Mouse (Mus musculus): ENCODE results near the gene Qprt. TPM values are rescaled to one million over a fixed set of nuclear protein-coding genes. Genes with fewer than 3 reads are reported as not detected.

Gene Qprt
- 7.2 and 10.3 TPM in 2 replicates for polyA plus RNA-seq (2016; fragmentation: Nextera tagmentation; extraction: Ambion mirVana)

- Histone ChIP-seq H3K36me3 (no peaks in the 10 kb centered on the region), H3K9me3 (replicated peaks) (peaks cover 8% of the 10 kb centered on the region; the same call in 1 of the 2 replicates), H3K4me3 (peak within 1 kb of the TSS; percentile 47), H3K4me1 (peaks cover 39% of the 10 kb centered on the region), H3K27me3 (ENCODE audit: low read depth, poor library complexity, severe bottlenecking) (peaks cover 41% of the 10 kb centered on the region), H3K27ac (replicated peaks) (peak within 1 kb of the TSS; percentile 80)
- DNase-seq (ENCODE audit: low spot score): peak; percentile 44
- 0% methylated on average over 7 of the region's 7 CpGs for WGBS
Measured at GRCm38 (mm10) chr7:127121911-127122270, at the start of gene Qprt. Gene Qprt (minus strand): TSS chr7:127122226.

DNA sequence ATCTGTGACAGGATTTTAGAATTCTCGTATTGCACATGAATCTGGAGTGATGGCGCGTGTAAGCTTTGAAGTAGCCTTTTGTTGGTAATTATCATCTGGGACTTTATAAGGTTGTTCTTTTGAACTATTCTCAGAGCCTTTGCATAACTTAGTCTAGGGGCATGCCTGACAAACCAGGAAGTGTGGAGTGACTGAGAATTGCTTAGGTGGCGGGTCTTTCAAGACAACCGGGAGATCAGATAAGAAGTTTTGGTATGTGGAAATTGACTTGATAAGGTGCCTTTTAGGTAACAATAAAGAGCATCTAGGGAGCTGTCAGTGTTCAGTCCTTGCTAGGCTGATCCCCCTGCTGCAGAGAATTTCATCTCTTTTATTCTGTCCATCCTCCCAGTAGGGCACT is 44.5 kb upstream of the Qprt start:
- Histone ChIP-seq H3K4me3 (no peak overlapping the region), H3K4me1 (no peaks in the 10 kb centered on the region), H3K9me3 (replicated peaks) (no peaks in the 10 kb centered on the region), H3K27ac (replicated peaks) (no peak overlapping the region), H3K27me3 (ENCODE audit: low read depth, poor library complexity, severe bottlenecking) (no peaks in the 10 kb centered on the region), H3K36me3 (no peaks in the 10 kb centered on the region)
- WGBS: 93% methylated on average over 5 of the region's 5 CpGs
- no peak for DNase-seq (ENCODE audit: low spot score)

- WGBS: 88% methylated on average over 12 of the region's 12 CpGs
- no peaks in the 10 kb centered on the region for H3K36me3 ChIP-seq
- no peaks in the 10 kb centered on the region for H3K27me3 ChIP-seq (ENCODE audit: low read depth, poor library complexity, severe bottlenecking)
- H3K4me1 ChIP-seq: no peaks in the 10 kb centered on the region
- H3K9me3 ChIP-seq (replicated peaks): no peaks in the 10 kb centered on the region
- DNase-seq (ENCODE audit: low spot score): no peak
- H3K27ac ChIP-seq (replicated peaks): no peak overlapping the region
- H3K4me3 ChIP-seq: no peak overlapping the region
Measured at GRCm38 (mm10) chr7:127165607-127166493, 43.8 kb upstream of the Qprt start.

GRCm38 (mm10) chr7:127164002-127164401 is 42.0 kb upstream of the Qprt start:
- H3K4me1 ChIP-seq: no peaks in the 10 kb centered on the region
- H3K9me3 ChIP-seq (replicated peaks): no peaks in the 10 kb centered on the region
- H3K27ac ChIP-seq (replicated peaks): no peak overlapping the region
- DNase-seq (ENCODE audit: low spot score): no peak
- H3K27me3 ChIP-seq (ENCODE audit: low read depth, poor library complexity, severe bottlenecking): no peaks in the 10 kb centered on the region
- H3K4me3 ChIP-seq: no peak overlapping the region
- 80% methylated on average over 4 of the region's 4 CpGs for WGBS
- H3K36me3 ChIP-seq: no peaks in the 10 kb centered on the region

DNA sequence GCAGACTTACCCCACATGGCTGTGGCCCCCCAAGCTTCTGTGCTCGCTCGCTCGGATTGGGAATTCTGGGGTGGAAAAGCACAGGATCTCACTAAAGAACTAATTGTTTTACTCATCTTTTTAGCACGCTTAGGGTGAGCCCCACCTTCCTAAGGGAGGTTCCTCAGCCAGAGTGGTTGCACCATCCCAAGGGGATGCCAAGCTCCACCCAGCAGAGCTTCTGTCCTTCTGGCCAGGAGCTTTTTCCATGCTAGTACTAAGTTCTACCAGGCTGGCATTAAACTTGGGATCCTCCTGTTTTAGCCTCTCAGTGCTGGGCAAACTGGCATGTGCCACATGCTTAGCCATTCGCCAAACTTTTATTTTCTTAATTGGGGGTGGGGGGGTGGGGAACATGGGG is 40.5 kb upstream of the Qprt start:
- Histone ChIP-seq H3K36me3 (no peaks in the 10 kb centered on the region), H3K4me1 (no peaks in the 10 kb centered on the region), H3K4me3 (no peak overlapping the region), H3K27ac (replicated peaks) (no peak overlapping the region), H3K27me3 (ENCODE audit: low read depth, poor library complexity, severe bottlenecking) (no peaks in the 10 kb centered on the region), H3K9me3 (replicated peaks) (no peaks in the 10 kb centered on the region)
- WGBS: 92% methylated on average over 5 of the region's 5 CpGs
- no peak for DNase-seq (ENCODE audit: low spot score)

DNA sequence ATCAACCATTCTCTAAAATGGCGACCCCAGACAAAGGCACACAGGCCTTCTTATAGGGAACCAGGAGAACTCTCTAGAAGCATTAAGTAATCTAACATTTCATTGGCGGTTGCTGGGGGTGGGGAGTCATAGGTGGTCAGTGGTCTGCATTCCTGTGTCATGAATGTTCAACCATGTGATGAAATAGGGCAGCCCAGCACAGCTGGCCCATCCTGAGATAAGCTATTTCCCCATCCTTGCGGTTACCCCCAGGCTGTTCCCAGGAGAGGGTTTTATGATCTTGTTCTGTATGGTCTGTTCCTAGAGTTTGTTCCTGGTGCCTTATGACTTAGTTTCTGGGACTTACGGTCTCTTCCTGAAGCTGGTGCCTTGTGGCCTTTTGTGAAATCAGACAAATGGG is 35.5 kb upstream of the Qprt start:
- 89% methylated on average over 4 of the region's 4 CpGs for WGBS
- no peaks in the 10 kb centered on the region for H3K9me3 ChIP-seq (replicated peaks)
- H3K27me3 ChIP-seq (ENCODE audit: low read depth, poor library complexity, severe bottlenecking): no peaks in the 10 kb centered on the region
- DNase-seq (ENCODE audit: low spot score): no peak
- H3K4me1 ChIP-seq: no peaks in the 10 kb centered on the region
- H3K27ac ChIP-seq (replicated peaks): no peak overlapping the region
- H3K4me3 ChIP-seq: no peak overlapping the region
- H3K36me3 ChIP-seq: no peaks in the 10 kb centered on the region

- DNase-seq (ENCODE audit: low spot score): no peak
- Histone ChIP-seq H3K27ac (replicated peaks) (no peak overlapping the region), H3K4me1 (no peaks in the 10 kb centered on the region), H3K36me3 (no peaks in the 10 kb centered on the region), H3K27me3 (ENCODE audit: low read depth, poor library complexity, severe bottlenecking) (no peaks in the 10 kb centered on the region), H3K4me3 (no peak overlapping the region), H3K9me3 (replicated peaks) (no peaks in the 10 kb centered on the region)
- WGBS: 97% methylated on average over 3 of the region's 3 CpGs
Measured at GRCm38 (mm10) chr7:127153477-127153876, 31.5 kb upstream of the Qprt start.

GRCm38 (mm10) chr7:127152464-127152863 is 30.4 kb upstream of the Qprt start:
- WGBS: 91% methylated on average over 6 of the region's 6 CpGs

GRCm38 (mm10) chr7:127147901-127148300 is 25.9 kb upstream of the Qprt start:
- Histone ChIP-seq H3K36me3 (no peaks in the 10 kb centered on the region), H3K27ac (replicated peaks) (no peak overlapping the region), H3K4me1 (peaks cover 17% of the 10 kb centered on the region), H3K9me3 (replicated peaks) (no peaks in the 10 kb centered on the region), H3K27me3 (ENCODE audit: low read depth, poor library complexity, severe bottlenecking) (no peaks in the 10 kb centered on the region), H3K4me3 (no peak overlapping the region)
- WGBS: 84% methylated on average over 3 of the region's 3 CpGs
- DNase-seq (ENCODE audit: low spot score): no peak

More at GRCm38 (mm10) chr7:127152464-127152863, 30.4 kb upstream of the Qprt start:
- DNase-seq (ENCODE audit: low spot score): no peak
- Histone ChIP-seq H3K4me3 (no peak overlapping the region), H3K9me3 (replicated peaks) (no peaks in the 10 kb centered on the region), H3K27me3 (ENCODE audit: low read depth, poor library complexity, severe bottlenecking) (no peaks in the 10 kb centered on the region), H3K36me3 (no peaks in the 10 kb centered on the region), H3K4me1 (no peaks in the 10 kb centered on the region), H3K27ac (replicated peaks) (no peak overlapping the region)

DNA sequence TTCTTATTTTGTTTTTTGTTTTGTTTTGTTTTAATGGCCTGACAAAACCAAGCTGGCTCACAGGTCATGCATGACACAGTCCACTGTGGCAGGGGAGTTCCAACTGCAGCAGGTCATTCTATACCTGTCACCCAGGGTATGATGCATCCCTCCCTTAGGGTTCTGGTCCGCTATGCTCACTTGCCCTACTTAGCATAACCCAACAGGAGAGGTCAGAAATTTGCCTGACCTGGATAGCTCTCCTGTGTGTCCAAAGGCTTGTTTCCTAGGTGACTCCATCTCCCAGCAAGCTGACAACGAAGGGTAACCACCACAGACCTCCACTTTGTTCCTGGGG is 24.2 kb upstream of the Qprt start:
- DNase-seq (ENCODE audit: low spot score): no peak
- 50% methylated on average over 2 of the region's 2 CpGs for WGBS
- no peaks in the 10 kb centered on the region for H3K9me3 ChIP-seq (replicated peaks)
- peaks cover 17% of the 10 kb centered on the region for H3K4me1 ChIP-seq
- no peak overlapping the region for H3K27ac ChIP-seq (replicated peaks)
- no peaks in the 10 kb centered on the region for H3K27me3 ChIP-seq (ENCODE audit: low read depth, poor library complexity, severe bottlenecking)
- no peak overlapping the region for H3K4me3 ChIP-seq
- no peaks in the 10 kb centered on the region for H3K36me3 ChIP-seq

DNA sequence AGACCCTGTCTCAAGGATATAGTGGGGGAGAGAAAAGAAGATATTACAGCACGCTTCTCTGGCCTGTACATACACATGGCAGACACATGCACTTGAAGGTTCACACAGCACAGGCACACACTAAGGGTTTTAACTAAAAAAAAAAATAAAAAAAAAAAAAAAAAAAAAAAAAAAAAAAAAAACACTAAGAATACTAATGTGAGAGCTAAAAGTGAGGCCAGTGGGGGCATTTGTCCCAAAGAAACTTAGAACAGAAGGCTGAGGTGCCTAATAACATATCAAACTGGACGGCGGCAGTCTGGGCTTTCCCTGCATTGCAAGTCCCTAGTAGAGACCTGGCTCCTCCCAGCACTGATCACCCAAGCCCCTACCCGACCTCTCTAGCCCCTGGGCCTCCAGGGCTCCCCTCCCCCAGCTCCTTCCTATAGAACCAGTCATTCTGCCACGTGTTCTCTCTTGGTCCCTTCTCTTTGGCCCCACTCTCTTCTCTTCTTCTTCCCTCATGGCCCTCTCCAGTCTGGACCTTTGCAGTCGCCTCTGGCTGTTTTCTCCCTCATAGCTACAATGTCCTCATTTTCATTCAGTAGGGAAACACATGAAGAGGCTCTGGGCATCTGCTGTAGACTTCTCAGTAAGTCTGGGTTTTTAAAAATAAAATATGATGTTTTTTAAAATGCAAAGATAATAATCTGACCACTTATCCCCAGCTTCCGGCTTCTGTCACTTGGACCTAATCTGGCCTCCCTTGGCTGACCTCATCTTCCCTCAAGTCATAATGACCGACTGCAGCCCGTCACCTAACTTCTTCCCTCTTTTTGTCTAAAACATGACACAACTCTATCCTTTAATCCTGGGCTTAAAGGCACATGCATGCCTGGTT is 23.6 kb upstream of the Qprt start:
- H3K4me1 ChIP-seq: peaks cover 17% of the 10 kb centered on the region
- H3K27me3 ChIP-seq (ENCODE audit: low read depth, poor library complexity, severe bottlenecking): no peaks in the 10 kb centered on the region
- H3K9me3 ChIP-seq (replicated peaks): no peaks in the 10 kb centered on the region
- DNase-seq (ENCODE audit: low spot score): peak; percentile 31
- 51% methylated on average over 9 of the region's 9 CpGs for WGBS
- no peak overlapping the region; the same call in 1 of the 2 replicates for H3K27ac ChIP-seq (replicated peaks)
- H3K36me3 ChIP-seq: no peaks in the 10 kb centered on the region
- no peak overlapping the region for H3K4me3 ChIP-seq

- DNase-seq (ENCODE audit: low spot score): no peak
- Histone ChIP-seq H3K9me3 (replicated peaks) (no peaks in the 10 kb centered on the region), H3K36me3 (no peaks in the 10 kb centered on the region), H3K4me1 (peaks cover 17% of the 10 kb centered on the region), H3K27ac (replicated peaks) (no peak overlapping the region), H3K27me3 (ENCODE audit: low read depth, poor library complexity, severe bottlenecking) (no peaks in the 10 kb centered on the region), H3K4me3 (no peak overlapping the region)
- 94% methylated on average over 7 of the region's 7 CpGs for WGBS
Measured at GRCm38 (mm10) chr7:127144412-127144811, 22.4 kb upstream of the Qprt start.

DNA sequence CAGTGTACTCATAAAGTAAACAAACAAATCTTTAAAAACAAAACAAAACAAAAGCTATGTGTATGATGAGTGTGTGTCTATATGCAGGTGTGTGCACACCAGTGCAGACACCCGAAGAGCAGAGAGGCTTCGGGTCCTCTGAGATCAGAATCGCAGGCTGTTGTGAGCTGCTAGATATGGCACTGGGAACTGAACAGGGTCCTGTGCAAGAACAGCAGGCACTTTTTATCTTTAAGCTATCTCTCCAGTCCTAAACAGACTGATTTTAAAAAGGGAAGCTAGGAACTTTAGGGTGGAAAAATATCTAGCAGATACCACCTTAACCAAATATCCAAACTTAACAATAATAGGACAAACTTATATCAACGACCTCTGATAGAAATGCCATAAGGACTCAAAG is 20.6 kb upstream of the Qprt start:
- H3K27ac ChIP-seq (replicated peaks): no peak overlapping the region
- no peak for DNase-seq (ENCODE audit: low spot score)
- no peak overlapping the region for H3K4me3 ChIP-seq
- H3K4me1 ChIP-seq: peaks cover 17% of the 10 kb centered on the region
- WGBS: 93% methylated on average over 4 of the region's 4 CpGs
- no peaks in the 10 kb centered on the region for H3K9me3 ChIP-seq (replicated peaks)
- H3K36me3 ChIP-seq: no peaks in the 10 kb centered on the region
- no peaks in the 10 kb centered on the region for H3K27me3 ChIP-seq (ENCODE audit: low read depth, poor library complexity, severe bottlenecking)
